Comparison of ENCODE assay signal across 16 mouse cellular contexts in the genomic region with DNA sequence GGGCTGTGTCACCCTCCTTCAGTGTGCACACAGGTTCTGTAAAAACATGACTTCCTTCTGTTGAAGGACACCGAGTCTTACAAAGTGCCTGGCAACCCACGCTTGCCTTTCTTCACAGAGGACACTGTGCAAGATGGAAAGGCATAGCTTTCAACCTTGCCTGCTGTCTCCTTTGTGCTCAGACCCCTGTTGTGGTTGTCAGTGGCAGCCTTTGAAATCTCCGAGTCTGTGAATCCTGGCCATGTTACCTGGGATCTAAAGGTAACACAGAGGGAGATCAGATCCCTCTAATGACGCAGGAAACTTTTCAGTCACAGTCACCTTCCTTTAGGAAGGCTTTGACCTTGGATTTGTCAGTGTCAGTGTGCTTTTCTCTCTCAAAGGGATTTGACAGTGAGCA.
DNase-seq lines count a peak whose midpoint lies in the region; ATAC-seq and TF ChIP-seq lines count a peak whose summit lies in the region.
"Had no signal": no experiment of that assay in that cellular context is flagged by ENCODE, and none has a peak within 500 bp of the region (broad histone marks: within the 10 kb centered on the region; RNA-seq: fewer than 3 reads in every experiment).

No protein-coding gene starts in this region.

- no peaks in the 10 kb centered on the region for H3K9me3 ChIP-seq in midbrain, embryonic 15.5 days
- H3K9me3 ChIP-seq in midbrain, embryonic 16.5 days (replicated peaks; ENCODE audit: control insufficient read depth, low read length, poor library complexity, severe bottlenecking), result no peaks in the 10 kb centered on the region
- H3K9me3 ChIP-seq: embryonic facial prominence, embryonic 10.5 days; embryonic facial prominence, embryonic 12.5 days had no signal

- no peak for TF ChIP-seq CTCF in brain, embryonic 14.5 days (IDR thresholded peaks at IDR 0.05; ENCODE audit: borderline replicate concordance, extremely low read depth, insufficient read depth, insufficient read length)

- no peaks in the 10 kb centered on the region for H3K27me3 ChIP-seq in midbrain, embryonic 15.5 days (replicated peaks)
- H3K27me3 ChIP-seq in midbrain, embryonic 16.5 days (ENCODE audit: control insufficient read depth, insufficient read depth, low read depth, low read length), result no peaks in the 10 kb centered on the region
- H3K27me3 ChIP-seq: embryonic facial prominence, embryonic 12.5 days had no signal

- intact Hi-C loops in heart, postnatal 14 days (cut with DNase I), result no loop called here

- TF ChIP-seq POLR2A in brain, embryonic 14.5 days (IDR thresholded peaks at IDR 0.05; ENCODE audit: borderline replicate concordance, extremely low read depth, insufficient read depth, insufficient read length, poor library complexity, severe bottlenecking), result no peak

- H3K9ac ChIP-seq in midbrain, embryonic 15.5 days, result no peak overlapping the region
- H3K9ac ChIP-seq in midbrain, embryonic 16.5 days (ENCODE audit: low read depth, low read length), result no peak overlapping the region
- H3K9ac ChIP-seq: embryonic facial prominence, embryonic 12.5 days had no signal

- H3K4me1 ChIP-seq in midbrain, embryonic 15.5 days, result peaks cover 25% of the 10 kb centered on the region
- peaks cover 13% of the 10 kb centered on the region; the same call in 1 of the 2 replicates for H3K4me1 ChIP-seq in midbrain, embryonic 16.5 days (ENCODE audit: control insufficient read depth, insufficient read depth, low read length)
- H3K4me1 ChIP-seq: embryonic facial prominence, embryonic 12.5 days had no signal

- WGBS in midbrain, embryonic 15.5 days, result 74% methylated on average over 4 of the region's 4 CpGs
- 63% methylated on average over 4 of the region's 4 CpGs for WGBS in midbrain, embryonic 16.5 days

- peak; percentile 18; the same call in 1 of the 2 replicates for ATAC-seq in midbrain, embryonic 15.5 days (replicated peaks)
- no peak for ATAC-seq in midbrain, embryonic 16.5 days
- ATAC-seq: forebrain, embryonic 14.5 days; forebrain, embryonic 16.5 days had no signal

- H3K36me3 ChIP-seq in midbrain, embryonic 15.5 days (replicated peaks), result no peaks in the 10 kb centered on the region
- H3K36me3 ChIP-seq in midbrain, embryonic 16.5 days (ENCODE audit: control insufficient read depth, insufficient read depth, low read length), result no peaks in the 10 kb centered on the region
- H3K36me3 ChIP-seq: embryonic facial prominence, embryonic 10.5 days; embryonic facial prominence, embryonic 12.5 days had no signal

- H3K4me3 ChIP-seq in midbrain, embryonic 15.5 days, result no peak overlapping the region
- H3K4me3 ChIP-seq in midbrain, embryonic 16.5 days (ENCODE audit: low read depth, low read length), result no peak overlapping the region
- H3K4me3 ChIP-seq: embryonic facial prominence, embryonic 10.5 days; embryonic facial prominence, embryonic 12.5 days had no signal

- DNase-seq in heart, adult 11 months, result peak; percentile 61
- DNase-seq in heart, postnatal 14 days, result no peak
- peak; percentile 54 for DNase-seq in brain, embryonic 14.5 days (ENCODE audit: low read depth)
- DNase-seq in frontal cortex, postnatal 36 days (ENCODE audit: low spot score in 2 of 2), result no peak
- DNase-seq: adrenal gland, adult 2 months; adrenal gland, postnatal 10 days; adrenal gland, postnatal 25 days; cerebellum, adult 11-12 months; cerebellum, adult 2 months; cerebellum, adult 9-10 months had no signal

- H3K27ac ChIP-seq in midbrain, embryonic 15.5 days, result peak overlapping the region; percentile 25; the same call in 1 of the 2 replicates
- no peak overlapping the region for H3K27ac ChIP-seq in midbrain, embryonic 16.5 days (ENCODE audit: low read length)
- H3K27ac ChIP-seq: embryonic facial prominence, embryonic 10.5 days; embryonic facial prominence, embryonic 12.5 days had no signal

- no peak overlapping the region for H3K4me2 ChIP-seq in midbrain, embryonic 15.5 days
- H3K4me2 ChIP-seq in midbrain, embryonic 16.5 days (ENCODE audit: low read length), result no peak overlapping the region
- H3K4me2 ChIP-seq: embryonic facial prominence, embryonic 12.5 days had no signal

Comparison
In these comparisons a context has a peak if more than half of its experiments do, and no peak if none do; other contexts are left out.
1. DNase-seq: peak in heart, adult 11 months (single experiment) and brain, embryonic 14.5 days (single experiment); none in heart, postnatal 14 days (0 of 2) and frontal cortex, postnatal 36 days (0 of 2).